Mouse (Mus musculus): ENCODE results near the gene Slc19a1. TPM values are rescaled to one million over a fixed set of nuclear protein-coding genes. Genes with fewer than 3 reads are reported as not detected.

Slc19a1 gene
- polyA plus RNA-seq, 1 experiment from 2014 or later: 24.5 TPM

GRCm38 (mm10) chr10:77095666-77096065 is 63.6 kb downstream of the Slc19a1 start:
- no peaks in the 10 kb centered on the region for H3K36me3 ChIP-seq (ENCODE audit: control insufficient read depth, insufficient read depth, low read length)
- 87% methylated on average over 3 of the region's 3 CpGs for WGBS
- no peaks in the 10 kb centered on the region for H3K4me1 ChIP-seq (replicated peaks; ENCODE audit: control insufficient read depth, insufficient read depth, low read length)
- H3K9me3 ChIP-seq (ENCODE audit: control insufficient read depth, low read length): no peaks in the 10 kb centered on the region
- H3K4me3 ChIP-seq (ENCODE audit: low read depth, low read length): no peak overlapping the region
- DNase-seq (ENCODE audit: low spot score) (no peak), ATAC-seq (ENCODE audit: low FRiP score) (no peak)
- no peak overlapping the region for H3K27ac ChIP-seq (ENCODE audit: low read depth, low read length)
- no peak overlapping the region for H3K4me2 ChIP-seq (replicated peaks; ENCODE audit: low read depth, low read length)
- no peak overlapping the region for H3K9ac ChIP-seq (ENCODE audit: low read depth, low read length)
- no peaks in the 10 kb centered on the region for H3K27me3 ChIP-seq (ENCODE audit: control insufficient read depth, insufficient read depth, low read length)

GRCm38 (mm10) chr10:77097006-77097889 is 65.2 kb downstream of the Slc19a1 start:
- DNase-seq (ENCODE audit: low spot score): no peak
- Histone ChIP-seq H3K27me3 (ENCODE audit: control insufficient read depth, insufficient read depth, low read length) (no peaks in the 10 kb centered on the region), H3K9ac (ENCODE audit: low read depth, low read length) (no peak overlapping the region), H3K27ac (ENCODE audit: low read depth, low read length) (no peak overlapping the region), H3K4me2 (replicated peaks; ENCODE audit: low read depth, low read length) (no peak overlapping the region), H3K36me3 (ENCODE audit: control insufficient read depth, insufficient read depth, low read length) (no peaks in the 10 kb centered on the region), H3K4me3 (ENCODE audit: low read depth, low read length) (no peak overlapping the region), H3K9me3 (ENCODE audit: control insufficient read depth, low read length) (no peaks in the 10 kb centered on the region), H3K4me1 (replicated peaks; ENCODE audit: control insufficient read depth, insufficient read depth, low read length) (no peaks in the 10 kb centered on the region)
- no peak for ATAC-seq (ENCODE audit: low FRiP score)
- 64% methylated on average over 12 of the region's 12 CpGs for WGBS

- Histone ChIP-seq H3K27ac (ENCODE audit: low read depth, low read length) (no peak overlapping the region), H3K36me3 (ENCODE audit: control insufficient read depth, insufficient read depth, low read length) (no peaks in the 10 kb centered on the region), H3K9me3 (ENCODE audit: control insufficient read depth, low read length) (no peaks in the 10 kb centered on the region), H3K4me1 (replicated peaks; ENCODE audit: control insufficient read depth, insufficient read depth, low read length) (no peaks in the 10 kb centered on the region), H3K9ac (ENCODE audit: low read depth, low read length) (no peak overlapping the region), H3K27me3 (ENCODE audit: control insufficient read depth, insufficient read depth, low read length) (no peaks in the 10 kb centered on the region), H3K4me3 (ENCODE audit: low read depth, low read length) (no peak overlapping the region), H3K4me2 (replicated peaks; ENCODE audit: low read depth, low read length) (no peak overlapping the region)
- DNase-seq (ENCODE audit: low spot score) (no peak), ATAC-seq (ENCODE audit: low FRiP score) (no peak)
- 92% methylated on average over 4 of the region's 4 CpGs for WGBS
Observed at GRCm38 (mm10) chr10:77097890-77098200, 65.8 kb downstream of the Slc19a1 start.

- Histone ChIP-seq H3K9me3 (ENCODE audit: control insufficient read depth, low read length) (no peaks in the 10 kb centered on the region), H3K27ac (ENCODE audit: low read depth, low read length) (no peak overlapping the region), H3K27me3 (ENCODE audit: control insufficient read depth, insufficient read depth, low read length) (no peaks in the 10 kb centered on the region), H3K9ac (ENCODE audit: low read depth, low read length) (no peak overlapping the region), H3K4me2 (replicated peaks; ENCODE audit: low read depth, low read length) (no peak overlapping the region), H3K4me1 (replicated peaks; ENCODE audit: control insufficient read depth, insufficient read depth, low read length) (no peaks in the 10 kb centered on the region), H3K36me3 (ENCODE audit: control insufficient read depth, insufficient read depth, low read length) (no peaks in the 10 kb centered on the region), H3K4me3 (ENCODE audit: low read depth, low read length) (no peak overlapping the region)
- ATAC-seq (ENCODE audit: low FRiP score) (no peak), DNase-seq (ENCODE audit: low spot score) (no peak)
- 86% methylated on average over 2 of the region's 2 CpGs for WGBS
Observed at GRCm38 (mm10) chr10:77098619-77099018, 66.6 kb downstream of the Slc19a1 start.

- no peaks in the 10 kb centered on the region for H3K27me3 ChIP-seq (ENCODE audit: control insufficient read depth, insufficient read depth, low read length)
- H3K4me2 ChIP-seq (replicated peaks; ENCODE audit: low read depth, low read length): no peak overlapping the region
- H3K4me3 ChIP-seq (ENCODE audit: low read depth, low read length): no peak overlapping the region
- H3K4me1 ChIP-seq (replicated peaks; ENCODE audit: control insufficient read depth, insufficient read depth, low read length): no peaks in the 10 kb centered on the region
- DNase-seq (ENCODE audit: low spot score) (no peak), ATAC-seq (ENCODE audit: low FRiP score) (no peak)
- H3K36me3 ChIP-seq (ENCODE audit: control insufficient read depth, insufficient read depth, low read length): no peaks in the 10 kb centered on the region
- H3K27ac ChIP-seq (ENCODE audit: low read depth, low read length): no peak overlapping the region
- WGBS: 83% methylated on average over 4 of the region's 4 CpGs
- no peaks in the 10 kb centered on the region for H3K9me3 ChIP-seq (ENCODE audit: control insufficient read depth, low read length)
- H3K9ac ChIP-seq (ENCODE audit: low read depth, low read length): no peak overlapping the region
Observed at GRCm38 (mm10) chr10:77099777-77100176, 67.7 kb downstream of the Slc19a1 start.

GRCm38 (mm10) chr10:77103689-77104088 is 71.6 kb downstream of the Slc19a1 start:
- no peak for DNase-seq (ENCODE audit: low spot score)
- no peak overlapping the region for H3K4me2 ChIP-seq (replicated peaks; ENCODE audit: low read depth, low read length)
- H3K4me1 ChIP-seq (replicated peaks; ENCODE audit: control insufficient read depth, insufficient read depth, low read length): no peaks in the 10 kb centered on the region
- H3K36me3 ChIP-seq (ENCODE audit: control insufficient read depth, insufficient read depth, low read length): no peaks in the 10 kb centered on the region
- 55% methylated on average over 8 of the region's 8 CpGs for WGBS
- no peak for ATAC-seq (ENCODE audit: low FRiP score)
- H3K27ac ChIP-seq (ENCODE audit: low read depth, low read length): no peak overlapping the region
- H3K4me3 ChIP-seq (ENCODE audit: low read depth, low read length): no peak overlapping the region
- H3K9ac ChIP-seq (ENCODE audit: low read depth, low read length): no peak overlapping the region
- no peaks in the 10 kb centered on the region for H3K9me3 ChIP-seq (ENCODE audit: control insufficient read depth, low read length)
- H3K27me3 ChIP-seq (ENCODE audit: control insufficient read depth, insufficient read depth, low read length): no peaks in the 10 kb centered on the region

GRCm38 (mm10) chr10:77104327-77104726 is 72.3 kb downstream of the Slc19a1 start:
- Histone ChIP-seq H3K4me1 (replicated peaks; ENCODE audit: control insufficient read depth, insufficient read depth, low read length) (no peaks in the 10 kb centered on the region), H3K9me3 (ENCODE audit: control insufficient read depth, low read length) (no peaks in the 10 kb centered on the region), H3K27me3 (ENCODE audit: control insufficient read depth, insufficient read depth, low read length) (no peaks in the 10 kb centered on the region), H3K36me3 (ENCODE audit: control insufficient read depth, insufficient read depth, low read length) (no peaks in the 10 kb centered on the region), H3K27ac (ENCODE audit: low read depth, low read length) (no peak overlapping the region), H3K9ac (ENCODE audit: low read depth, low read length) (no peak overlapping the region), H3K4me3 (ENCODE audit: low read depth, low read length) (no peak overlapping the region), H3K4me2 (replicated peaks; ENCODE audit: low read depth, low read length) (no peak overlapping the region)
- DNase-seq (ENCODE audit: low spot score) (no peak), ATAC-seq (ENCODE audit: low FRiP score) (no peak)

- H3K9ac ChIP-seq (ENCODE audit: low read depth, low read length): no peak overlapping the region
- peaks cover 2% of the 10 kb centered on the region; the same call in 1 of the 2 replicates for H3K36me3 ChIP-seq (ENCODE audit: control insufficient read depth, insufficient read depth, low read length)
- H3K4me2 ChIP-seq (replicated peaks; ENCODE audit: low read depth, low read length): no peak overlapping the region
- H3K27ac ChIP-seq (ENCODE audit: low read depth, low read length): no peak overlapping the region
- ATAC-seq (ENCODE audit: low FRiP score): no peak
- H3K27me3 ChIP-seq (ENCODE audit: control insufficient read depth, insufficient read depth, low read length): no peaks in the 10 kb centered on the region
- H3K4me3 ChIP-seq (ENCODE audit: low read depth, low read length): no peak overlapping the region
- no peaks in the 10 kb centered on the region for H3K9me3 ChIP-seq (ENCODE audit: control insufficient read depth, low read length)
- H3K4me1 ChIP-seq (replicated peaks; ENCODE audit: control insufficient read depth, insufficient read depth, low read length): no peaks in the 10 kb centered on the region
- 93% methylated on average over 4 of the region's 4 CpGs for WGBS
- no peak for DNase-seq (ENCODE audit: low spot score)
Observed at GRCm38 (mm10) chr10:77108106-77108505, 76.1 kb downstream of the Slc19a1 start.

- no peak for ATAC-seq (ENCODE audit: low FRiP score)
- WGBS: 93% methylated on average over 9 of the region's 9 CpGs
Observed at GRCm38 (mm10) chr10:77110010-77110409, 78.0 kb downstream of the Slc19a1 start.

More at GRCm38 (mm10) chr10:77110010-77110409, 78.0 kb downstream of the Slc19a1 start:
- Histone ChIP-seq H3K9ac (ENCODE audit: low read depth, low read length) (no peak overlapping the region), H3K27ac (ENCODE audit: low read depth, low read length) (no peak overlapping the region), H3K36me3 (ENCODE audit: control insufficient read depth, insufficient read depth, low read length) (peaks cover 2% of the 10 kb centered on the region; the same call in 1 of the 2 replicates), H3K4me1 (replicated peaks; ENCODE audit: control insufficient read depth, insufficient read depth, low read length) (no peaks in the 10 kb centered on the region), H3K4me2 (replicated peaks; ENCODE audit: low read depth, low read length) (no peak overlapping the region), H3K4me3 (ENCODE audit: low read depth, low read length) (no peak overlapping the region), H3K9me3 (ENCODE audit: control insufficient read depth, low read length) (no peaks in the 10 kb centered on the region), H3K27me3 (ENCODE audit: control insufficient read depth, insufficient read depth, low read length) (no peaks in the 10 kb centered on the region)
- no peak for DNase-seq (ENCODE audit: low spot score)
